Mouse (Mus musculus): ENCODE results near the gene 1700113H08Rik. TPM values are rescaled to one million over a fixed set of nuclear protein-coding genes. Genes with fewer than 3 reads are reported as not detected.
A peak's percentile ranks its signal among the peaks of the same experiment; 100 is the strongest.

Gene 1700113H08Rik
- polyA plus RNA-seq, 1 experiment from 2014 or later: 0.29 TPM

GRCm38 (mm10) chr10:87098722-87099121 is 40.9 kb downstream of the 1700113H08Rik start:
- Histone ChIP-seq H3K9me3 (ENCODE audit: control insufficient read depth, low read length) (no peaks in the 10 kb centered on the region), H3K9ac (ENCODE audit: low read length) (no peak overlapping the region), H3K4me3 (ENCODE audit: low read depth, low read length) (no peak overlapping the region), H3K4me2 (no peak overlapping the region), H3K36me3 (ENCODE audit: control insufficient read depth, insufficient read depth, low read length) (no peaks in the 10 kb centered on the region), H3K4me1 (ENCODE audit: control insufficient read depth, insufficient read depth, low read length) (peaks cover 37% of the 10 kb centered on the region), H3K27ac (ENCODE audit: low read depth, low read length) (no peak overlapping the region), H3K27me3 (ENCODE audit: control insufficient read depth, insufficient read depth, low read length) (peaks cover 3% of the 10 kb centered on the region; the same call in 1 of the 2 replicates)
- DNase-seq (ENCODE audit: low spot score, missing footprints) (no peak), ATAC-seq (ENCODE audit: low FRiP score) (no peak)
- 56% methylated on average over 6 of the region's 6 CpGs for WGBS

DNA sequence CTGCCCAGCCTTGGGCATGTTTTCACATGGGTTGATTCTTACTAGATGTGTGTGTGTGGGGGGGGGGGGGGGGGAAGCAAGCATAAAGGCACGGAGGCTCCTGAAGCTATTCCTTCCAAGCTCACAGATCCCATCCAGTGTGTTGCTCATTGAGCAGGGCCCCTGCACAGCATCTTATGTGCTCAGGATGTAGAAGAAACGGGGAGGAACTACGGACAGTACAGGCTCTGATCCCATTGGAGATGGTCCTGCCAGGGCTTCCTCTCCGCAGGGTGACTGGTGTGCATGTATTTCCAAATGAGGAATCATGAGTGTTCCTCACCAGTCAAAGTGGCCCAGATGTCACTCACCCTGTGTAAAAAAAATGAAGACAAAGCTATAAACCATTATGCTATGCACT is 42.8 kb downstream of the 1700113H08Rik start:
- peaks cover 7% of the 10 kb centered on the region; the same call in 1 of the 2 replicates for H3K27me3 ChIP-seq (ENCODE audit: control insufficient read depth, insufficient read depth, low read length)

GRCm38 (mm10) chr10:87101265-87101950 is 43.6 kb downstream of the 1700113H08Rik start:
- Histone ChIP-seq H3K4me1 (ENCODE audit: control insufficient read depth, insufficient read depth, low read length) (peaks cover 37% of the 10 kb centered on the region), H3K9ac (ENCODE audit: low read length) (no peak overlapping the region), H3K27me3 (ENCODE audit: control insufficient read depth, insufficient read depth, low read length) (peaks cover 7% of the 10 kb centered on the region; the same call in 1 of the 2 replicates), H3K4me2 (no peak overlapping the region), H3K9me3 (ENCODE audit: control insufficient read depth, low read length) (no peaks in the 10 kb centered on the region), H3K27ac (ENCODE audit: low read depth, low read length) (peak overlapping the region; percentile 45), H3K4me3 (ENCODE audit: low read depth, low read length) (no peak overlapping the region), H3K36me3 (ENCODE audit: control insufficient read depth, insufficient read depth, low read length) (no peaks in the 10 kb centered on the region)
- peak; percentile 96 for DNase-seq (ENCODE audit: low spot score, missing footprints)
- 7% methylated on average over 9 of the region's 9 CpGs for WGBS
- ATAC-seq (ENCODE audit: low FRiP score): peak; percentile 88

More for the DNA sequence above, 42.8 kb downstream of the 1700113H08Rik start:
- 49% methylated on average over 4 of the region's 4 CpGs for WGBS
- DNase-seq (ENCODE audit: low spot score, missing footprints): no peak
- Histone ChIP-seq H3K4me3 (ENCODE audit: low read depth, low read length) (no peak overlapping the region), H3K36me3 (ENCODE audit: control insufficient read depth, insufficient read depth, low read length) (no peaks in the 10 kb centered on the region), H3K9me3 (ENCODE audit: control insufficient read depth, low read length) (no peaks in the 10 kb centered on the region), H3K4me1 (ENCODE audit: control insufficient read depth, insufficient read depth, low read length) (peaks cover 37% of the 10 kb centered on the region), H3K4me2 (no peak overlapping the region), H3K9ac (ENCODE audit: low read length) (no peak overlapping the region), H3K27ac (ENCODE audit: low read depth, low read length) (no peak overlapping the region)
- ATAC-seq (ENCODE audit: low FRiP score): no peak

- WGBS: 4% methylated on average over 3 of the region's 3 CpGs
- H3K27ac ChIP-seq (ENCODE audit: low read depth, low read length): no peak overlapping the region
- peaks cover 37% of the 10 kb centered on the region for H3K4me1 ChIP-seq (ENCODE audit: control insufficient read depth, insufficient read depth, low read length)
Measured at GRCm38 (mm10) chr10:87101951-87102320, 44.1 kb downstream of the 1700113H08Rik start.

GRCm38 (mm10) chr10:87102455-87102854 is 44.6 kb downstream of the 1700113H08Rik start:
- H3K27me3 ChIP-seq (ENCODE audit: control insufficient read depth, insufficient read depth, low read length): peaks cover 7% of the 10 kb centered on the region; the same call in 1 of the 2 replicates
- no peak for DNase-seq (ENCODE audit: low spot score, missing footprints)
- H3K36me3 ChIP-seq (ENCODE audit: control insufficient read depth, insufficient read depth, low read length): no peaks in the 10 kb centered on the region
- 17% methylated on average over 13 of the region's 13 CpGs for WGBS
- H3K27ac ChIP-seq (ENCODE audit: low read depth, low read length): 0 out of 2 replicates have a peak overlapping the region, but pooled peaks have one; percentile 36
- peaks cover 38% of the 10 kb centered on the region for H3K4me1 ChIP-seq (ENCODE audit: control insufficient read depth, insufficient read depth, low read length)
- H3K4me3 ChIP-seq (ENCODE audit: low read depth, low read length): no peak overlapping the region
- H3K9ac ChIP-seq (ENCODE audit: low read length): no peak overlapping the region; the same call in 1 of the 2 replicates
- ATAC-seq (ENCODE audit: low FRiP score): no peak
- H3K4me2 ChIP-seq: peak overlapping the region; percentile 29; the same call in 1 of the 2 replicates
- H3K9me3 ChIP-seq (ENCODE audit: control insufficient read depth, low read length): no peaks in the 10 kb centered on the region

More at GRCm38 (mm10) chr10:87101951-87102320, 44.1 kb downstream of the 1700113H08Rik start:
- Histone ChIP-seq H3K4me3 (ENCODE audit: low read depth, low read length) (no peak overlapping the region), H3K9ac (ENCODE audit: low read length) (no peak overlapping the region), H3K27me3 (ENCODE audit: control insufficient read depth, insufficient read depth, low read length) (peaks cover 7% of the 10 kb centered on the region; the same call in 1 of the 2 replicates), H3K9me3 (ENCODE audit: control insufficient read depth, low read length) (no peaks in the 10 kb centered on the region), H3K36me3 (ENCODE audit: control insufficient read depth, insufficient read depth, low read length) (no peaks in the 10 kb centered on the region), H3K4me2 (peak overlapping the region; percentile 29; the same call in 1 of the 2 replicates)
- ATAC-seq (ENCODE audit: low FRiP score) (peak; percentile 49; the same call in 1 of the 2 replicates), DNase-seq (ENCODE audit: low spot score, missing footprints) (no peak)

GRCm38 (mm10) chr10:87103286-87103685 is 45.4 kb downstream of the 1700113H08Rik start:
- H3K4me3 ChIP-seq (ENCODE audit: low read depth, low read length): no peak overlapping the region
- no peak for DNase-seq (ENCODE audit: low spot score, missing footprints)
- no peaks in the 10 kb centered on the region for H3K36me3 ChIP-seq (ENCODE audit: control insufficient read depth, insufficient read depth, low read length)
- no peak for ATAC-seq (ENCODE audit: low FRiP score)
- no peak overlapping the region for H3K9ac ChIP-seq (ENCODE audit: low read length)
- 62% methylated on average over 8 of the region's 8 CpGs for WGBS
- no peak overlapping the region for H3K27ac ChIP-seq (ENCODE audit: low read depth, low read length)
- H3K4me2 ChIP-seq: no peak overlapping the region
- H3K4me1 ChIP-seq (ENCODE audit: control insufficient read depth, insufficient read depth, low read length): peaks cover 40% of the 10 kb centered on the region
- H3K9me3 ChIP-seq (ENCODE audit: control insufficient read depth, low read length): no peaks in the 10 kb centered on the region
- peaks cover 7% of the 10 kb centered on the region; the same call in 1 of the 2 replicates for H3K27me3 ChIP-seq (ENCODE audit: control insufficient read depth, insufficient read depth, low read length)

DNA sequence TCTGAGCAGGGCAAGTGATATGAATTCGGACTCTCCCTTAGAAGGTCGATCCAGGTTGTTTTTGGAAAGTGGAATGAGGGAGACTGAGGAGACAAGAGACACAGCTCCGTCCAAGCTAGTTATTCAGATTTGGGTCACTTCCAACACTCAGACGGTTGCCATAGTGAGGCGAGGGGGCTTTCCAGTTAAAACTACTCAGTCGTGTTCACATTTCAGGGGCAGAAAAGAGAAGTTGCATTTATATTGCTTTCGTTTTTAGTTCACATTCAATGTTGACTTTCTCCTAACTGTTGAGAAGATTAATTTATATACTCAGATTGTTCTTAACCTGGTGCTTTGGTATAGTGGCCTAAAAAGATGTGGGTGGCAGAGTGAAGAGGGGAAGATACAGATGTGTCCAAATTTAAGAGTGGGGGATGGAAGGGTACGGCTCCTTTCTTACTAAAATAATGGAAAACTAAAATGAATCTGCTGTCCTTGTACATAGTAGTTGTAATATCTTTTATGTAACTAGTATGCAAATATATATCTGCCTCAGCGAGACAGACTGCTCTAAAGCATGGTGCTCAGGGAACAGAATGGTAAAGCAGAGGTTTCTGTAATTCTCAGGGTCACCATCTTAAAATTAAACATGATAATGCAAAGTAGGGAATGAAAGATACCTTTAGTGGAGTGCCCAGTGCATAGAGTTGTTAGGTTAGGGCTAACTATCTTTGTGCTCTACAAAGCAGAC is 49.9 kb downstream of the 1700113H08Rik start:
- ATAC-seq (ENCODE audit: low FRiP score) (no peak), DNase-seq (ENCODE audit: low spot score, missing footprints) (no peak)
- peaks cover 6% of the 10 kb centered on the region for H3K4me1 ChIP-seq (ENCODE audit: control insufficient read depth, insufficient read depth, low read length)
- no peak overlapping the region for H3K9ac ChIP-seq (ENCODE audit: low read length)
- no peak overlapping the region for H3K4me3 ChIP-seq (ENCODE audit: low read depth, low read length)
- no peaks in the 10 kb centered on the region for H3K36me3 ChIP-seq (ENCODE audit: control insufficient read depth, insufficient read depth, low read length)
- peaks cover 4% of the 10 kb centered on the region; the same call in 1 of the 2 replicates for H3K27me3 ChIP-seq (ENCODE audit: control insufficient read depth, insufficient read depth, low read length)
- H3K4me2 ChIP-seq: no peak overlapping the region
- 82% methylated on average over 9 of the region's 9 CpGs for WGBS
- H3K27ac ChIP-seq (ENCODE audit: low read depth, low read length): no peak overlapping the region
- H3K9me3 ChIP-seq (ENCODE audit: control insufficient read depth, low read length): no peaks in the 10 kb centered on the region

DNA sequence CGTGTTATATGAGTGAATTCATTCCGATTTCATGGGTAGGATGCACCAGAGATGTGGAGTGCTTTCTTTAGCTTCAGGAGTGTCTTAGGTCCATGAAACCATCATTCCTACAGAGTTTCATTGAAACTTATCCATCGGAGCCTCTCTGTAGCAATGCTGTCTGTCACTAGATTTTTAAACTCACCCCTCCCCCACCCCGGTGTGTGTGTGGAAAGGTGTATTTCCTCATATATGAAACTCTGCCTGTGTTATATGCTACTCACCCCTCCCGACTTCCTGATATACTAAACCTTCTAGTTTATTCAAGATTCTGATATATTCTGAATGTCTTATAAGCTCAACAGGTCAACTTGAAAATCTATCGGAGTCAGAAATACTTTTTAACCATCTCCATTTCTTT is 50.5 kb downstream of the 1700113H08Rik start:
- H3K4me2 ChIP-seq: no peak overlapping the region
- no peak overlapping the region for H3K9ac ChIP-seq (ENCODE audit: low read length)
- peaks cover 2% of the 10 kb centered on the region; the same call in 1 of the 2 replicates for H3K4me1 ChIP-seq (ENCODE audit: control insufficient read depth, insufficient read depth, low read length)
- no peak overlapping the region for H3K4me3 ChIP-seq (ENCODE audit: low read depth, low read length)
- WGBS: 92% methylated on average over 6 of the region's 6 CpGs
- no peaks in the 10 kb centered on the region for H3K9me3 ChIP-seq (ENCODE audit: control insufficient read depth, low read length)
- no peak for ATAC-seq (ENCODE audit: low FRiP score)
- peaks cover 4% of the 10 kb centered on the region; the same call in 1 of the 2 replicates for H3K27me3 ChIP-seq (ENCODE audit: control insufficient read depth, insufficient read depth, low read length)
- no peak for DNase-seq (ENCODE audit: low spot score, missing footprints)
- no peaks in the 10 kb centered on the region for H3K36me3 ChIP-seq (ENCODE audit: control insufficient read depth, insufficient read depth, low read length)
- H3K27ac ChIP-seq (ENCODE audit: low read depth, low read length): no peak overlapping the region
